Mouse (Mus musculus): ENCODE measurements at regions not wholly inside any gene's neighbourhood (a gene's known extent, or its start where the extent isn't known, plus 50 kb on each side); places are given as distances from the start of the nearest gene placed in this dataset.
"Not testable (repeated sequence)": the region's sequence is repeated elsewhere in the genome, so short reads cannot be mapped to it uniquely, and the experiment has no call there.

DNA sequence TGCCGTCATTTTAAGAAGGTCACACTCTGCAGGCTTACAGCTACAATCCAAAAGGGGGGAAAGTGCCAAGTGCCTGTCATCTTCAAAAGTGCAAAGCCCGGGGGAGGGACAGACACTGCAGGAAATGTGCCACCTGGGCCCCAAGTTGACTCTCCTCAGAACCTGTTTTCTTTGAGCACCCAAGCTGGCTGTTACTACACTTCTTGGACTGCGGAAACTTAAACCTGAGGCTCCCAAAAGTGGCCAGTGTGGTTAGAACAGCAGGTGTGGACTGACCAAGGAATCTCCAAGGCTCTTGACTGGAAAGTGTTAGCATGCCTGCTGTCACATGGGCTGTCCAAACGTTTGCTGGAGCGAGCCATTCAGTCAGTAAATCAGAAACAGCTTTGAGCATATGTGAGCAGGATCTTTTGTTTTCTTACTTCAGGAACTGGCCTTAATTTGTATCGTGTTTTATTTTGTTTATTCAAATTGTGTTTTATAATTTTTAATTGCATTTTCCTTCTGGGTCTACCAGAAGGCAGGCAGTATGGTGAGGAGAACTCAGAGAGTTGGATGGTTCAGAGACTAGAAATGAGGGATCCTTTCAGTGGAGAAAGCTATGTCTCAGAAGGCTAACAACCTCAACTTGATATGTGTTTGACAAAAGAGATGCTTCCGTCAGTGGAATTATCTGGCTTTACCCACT is 168.4 kb upstream of the Frmd6 start:
- DNase-seq (ENCODE audit: extremely low spot score in 1 of 2, low spot score in 1 of 2) = no peak

DNA sequence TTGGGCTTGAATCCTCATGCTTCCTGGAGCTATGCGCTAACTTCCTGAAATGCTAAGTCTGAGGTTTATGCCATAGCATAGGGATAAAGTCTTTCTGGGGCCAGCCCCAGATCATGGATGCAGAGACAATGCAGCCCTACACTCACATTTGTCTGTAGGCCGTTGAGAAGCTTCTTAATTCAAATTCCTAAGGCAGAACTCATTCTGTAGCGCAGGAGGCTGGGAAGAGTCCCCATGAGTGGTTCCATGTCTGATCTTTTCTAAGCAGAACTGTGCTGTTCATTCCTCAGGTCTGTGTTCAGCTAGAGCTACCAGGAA is 167.9 kb upstream of the Frmd6 start:
- no peak for DNase-seq (ENCODE audit: extremely low spot score in 1 of 2, low spot score in 1 of 2)

DNA sequence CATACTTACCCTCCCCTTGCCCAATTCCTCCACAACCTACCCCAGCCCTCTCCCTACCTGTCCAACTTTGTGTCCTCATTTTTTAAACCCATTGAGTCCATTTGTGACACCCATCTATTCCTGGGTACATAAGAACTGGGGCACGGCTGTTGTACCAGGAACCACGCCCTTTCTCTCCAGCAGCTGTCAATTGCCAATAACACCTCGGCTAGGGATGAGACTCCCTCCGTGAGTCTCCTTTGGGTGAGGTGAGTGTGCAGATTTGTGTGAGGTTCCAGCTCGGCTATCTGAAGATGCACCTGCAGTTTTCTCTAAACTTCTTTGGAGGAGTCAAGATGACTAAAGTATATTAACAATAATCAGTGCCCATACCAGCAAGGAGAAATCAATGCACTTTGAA is 167.2 kb upstream of the Frmd6 start:
- no peak for DNase-seq (ENCODE audit: extremely low spot score in 1 of 2, low spot score in 1 of 2)

DNA sequence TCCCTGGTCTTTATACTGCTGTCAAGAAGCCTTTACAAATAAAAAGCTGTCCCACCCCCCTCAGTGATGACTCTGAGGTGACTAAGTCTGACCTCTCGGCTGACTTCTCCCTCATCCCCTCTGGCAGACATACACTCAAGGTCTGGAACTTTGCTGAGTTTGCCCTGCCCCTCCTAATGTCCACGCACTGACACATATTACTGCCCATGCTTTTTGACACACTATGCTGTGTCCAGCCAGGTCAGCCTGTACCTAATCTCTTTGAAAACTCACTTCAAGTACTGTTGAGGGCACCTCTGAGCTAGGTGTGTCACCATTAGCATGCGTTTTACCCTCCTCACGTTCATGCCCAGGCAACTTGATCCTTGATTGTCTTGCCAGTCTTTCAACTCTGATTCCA is 164.9 kb upstream of the Frmd6 start:
- no peak for DNase-seq (ENCODE audit: extremely low spot score in 1 of 2, low spot score in 1 of 2)

DNA sequence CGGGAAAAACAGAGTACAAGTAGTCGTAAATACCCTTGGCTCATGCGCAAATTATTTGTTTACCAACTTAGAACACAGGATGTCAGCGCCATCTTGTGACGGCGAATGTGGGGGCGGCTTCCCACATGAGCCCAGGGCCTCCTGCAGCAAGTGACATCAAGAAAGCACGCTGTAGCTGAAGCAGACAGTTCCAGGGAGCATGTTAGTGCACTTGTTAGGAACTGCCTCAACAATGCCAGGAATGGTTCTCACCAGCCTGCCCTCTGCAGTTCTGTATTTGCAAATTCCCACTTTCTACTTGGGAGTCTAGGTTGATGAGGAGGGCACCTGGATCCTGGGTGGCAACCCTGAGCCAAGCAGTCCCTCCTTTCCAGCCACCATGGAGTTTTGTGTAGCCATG is 157.2 kb upstream of the Frmd6 start:
- DNase-seq (ENCODE audit: extremely low spot score in 1 of 2, low spot score in 1 of 2) = not testable (repeated sequence)

DNA sequence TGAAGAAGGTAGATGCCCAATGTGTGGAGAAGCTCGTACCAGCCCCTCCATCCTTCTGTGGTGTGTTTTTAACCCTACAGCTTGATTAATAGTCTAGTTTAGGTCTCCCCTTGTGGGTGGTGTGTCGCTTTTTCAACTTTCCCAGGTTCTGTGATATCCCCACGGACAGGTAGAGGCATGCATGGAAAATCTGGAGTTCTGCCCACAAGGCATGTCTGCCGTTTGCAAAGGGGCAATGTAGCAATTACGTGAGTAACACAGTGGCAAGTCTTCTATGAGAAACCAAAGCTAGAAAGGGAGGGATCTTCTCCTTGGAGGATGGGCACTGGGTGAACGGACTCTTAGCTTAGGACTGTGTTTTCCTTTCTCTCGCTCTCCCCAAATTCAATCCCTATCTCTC is 153.2 kb upstream of the Frmd6 start:
- DNase-seq (ENCODE audit: extremely low spot score in 1 of 2, low spot score in 1 of 2) = no peak

DNA sequence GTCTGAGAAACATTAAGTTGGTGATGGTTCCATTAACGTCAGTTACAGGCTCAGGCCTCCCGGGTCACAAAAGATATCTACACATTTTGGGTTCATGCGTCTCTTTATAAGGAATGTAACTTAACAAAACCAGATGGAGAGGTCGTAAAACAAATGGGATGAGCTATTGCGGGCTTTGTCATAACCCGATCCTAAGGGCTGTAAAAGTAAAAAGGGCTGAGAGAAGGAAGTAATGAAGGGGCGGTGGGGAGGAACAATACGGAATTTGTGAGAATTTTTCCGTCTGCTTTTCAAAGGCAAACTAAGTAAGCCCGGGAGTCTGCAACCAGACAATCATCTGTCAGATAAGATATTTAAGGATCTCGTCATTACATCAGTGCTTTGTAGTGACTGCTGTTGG is 152.1 kb upstream of the Frmd6 start:
- no peak for DNase-seq (ENCODE audit: extremely low spot score in 1 of 2, low spot score in 1 of 2)

DNA sequence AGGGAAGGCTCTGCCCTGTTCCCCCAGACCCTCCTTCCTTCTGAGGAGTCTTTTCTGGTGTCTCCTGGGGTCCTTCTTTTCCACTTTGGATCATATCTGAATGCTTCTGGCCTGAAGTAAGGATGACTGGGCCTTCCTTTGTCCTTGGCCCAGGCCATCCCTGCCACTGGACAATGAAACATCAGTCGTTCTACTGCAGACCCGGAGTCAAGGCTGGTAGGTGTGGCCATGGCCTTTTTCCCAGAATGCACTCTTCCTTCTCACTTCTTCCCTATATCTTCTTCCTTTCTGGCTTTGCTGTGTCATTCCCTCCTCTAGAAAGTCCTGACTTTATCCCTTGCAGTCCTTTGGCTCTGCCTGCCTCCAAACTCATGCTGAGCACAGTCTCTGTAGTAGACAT is 151.2 kb upstream of the Frmd6 start:
- no peak for DNase-seq (ENCODE audit: extremely low spot score in 1 of 2, low spot score in 1 of 2)

DNA sequence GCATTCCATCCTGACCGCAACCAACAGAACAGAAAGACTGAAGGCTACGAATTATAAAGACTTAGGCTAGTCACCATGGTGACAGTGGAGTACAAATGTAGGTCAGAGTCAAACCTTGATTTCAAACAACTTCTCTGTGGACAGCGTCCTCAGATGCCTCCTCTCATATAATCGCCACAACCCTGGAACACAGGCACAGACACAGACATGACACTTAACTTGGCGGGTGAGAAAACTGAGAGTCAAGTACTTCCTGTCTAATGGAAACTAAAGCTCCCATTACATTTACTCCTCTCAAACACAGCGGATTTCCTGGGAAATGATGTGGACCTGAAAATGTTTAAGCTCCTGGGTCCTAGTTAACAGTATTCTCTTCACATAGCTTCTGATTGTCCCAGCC is 149.5 kb upstream of the Frmd6 start:
- DNase-seq (ENCODE audit: extremely low spot score in 1 of 2, low spot score in 1 of 2) = no peak

DNA sequence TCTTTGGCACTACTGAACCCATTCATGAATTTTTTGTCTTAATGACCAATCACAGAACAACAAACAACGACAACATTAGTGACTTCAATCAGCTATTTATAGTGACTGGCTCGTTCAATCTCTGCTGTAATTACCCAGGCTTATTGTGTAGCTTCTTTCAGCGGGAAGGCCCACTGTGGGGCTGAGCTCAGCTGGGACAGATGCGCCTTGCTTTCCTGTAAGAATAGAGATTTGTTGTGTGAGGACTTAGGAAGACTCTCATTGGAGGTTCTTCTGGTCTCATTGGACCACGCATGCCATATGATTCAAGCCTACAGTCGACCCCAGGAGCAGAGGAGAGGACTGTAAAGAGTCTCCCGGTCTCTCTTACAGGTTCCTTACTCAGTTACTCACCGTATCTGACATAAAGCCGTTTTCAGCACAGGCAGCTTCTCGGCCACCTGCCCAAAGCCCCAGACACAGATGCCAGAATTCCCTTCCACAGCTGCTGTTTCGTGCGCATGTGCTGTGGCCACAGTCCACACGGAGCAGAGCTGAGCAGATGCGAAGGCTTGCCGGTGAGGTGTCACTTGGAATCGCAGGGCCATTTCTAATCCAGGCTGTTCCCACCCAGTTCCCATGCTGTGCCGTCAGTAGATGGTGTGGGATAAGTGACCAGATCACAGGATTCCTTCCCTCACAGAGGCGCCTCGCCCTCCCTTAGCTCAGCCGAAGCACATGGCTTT is 145.5 kb upstream of the Frmd6 start:
- peak; percentile 6 to 16 for DNase-seq (ENCODE audit: extremely low spot score in 1 of 2, low spot score in 1 of 2)

DNA sequence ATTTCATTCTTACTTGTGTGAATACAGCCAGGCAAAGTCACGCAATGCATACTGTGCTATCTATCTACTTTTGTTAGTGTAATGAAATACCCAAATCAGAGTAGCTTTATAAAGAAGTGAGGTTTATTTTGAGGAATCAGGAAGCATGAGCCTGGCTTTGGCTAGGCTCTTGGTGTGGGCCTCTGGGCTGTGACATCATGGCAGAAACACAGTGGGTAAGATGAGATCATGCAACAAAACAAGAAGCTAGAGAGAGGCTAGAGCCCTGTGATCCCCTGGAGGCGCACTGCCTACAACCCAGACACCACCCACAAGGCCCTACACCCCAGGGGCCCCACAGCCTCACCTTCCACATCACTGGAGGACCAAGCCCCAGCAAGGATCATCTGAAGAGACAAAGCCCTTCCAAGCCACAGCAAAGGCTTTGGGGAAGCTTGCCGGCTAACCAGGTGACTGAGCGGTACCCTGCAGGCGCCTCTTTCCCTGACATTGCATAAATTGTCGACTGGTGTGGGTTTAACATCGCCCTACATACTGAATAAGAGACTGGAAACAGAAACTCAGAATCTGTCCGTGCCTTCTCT is 143.8 kb upstream of the Frmd6 start:
- no peak for DNase-seq (ENCODE audit: extremely low spot score in 1 of 2, low spot score in 1 of 2)

DNA sequence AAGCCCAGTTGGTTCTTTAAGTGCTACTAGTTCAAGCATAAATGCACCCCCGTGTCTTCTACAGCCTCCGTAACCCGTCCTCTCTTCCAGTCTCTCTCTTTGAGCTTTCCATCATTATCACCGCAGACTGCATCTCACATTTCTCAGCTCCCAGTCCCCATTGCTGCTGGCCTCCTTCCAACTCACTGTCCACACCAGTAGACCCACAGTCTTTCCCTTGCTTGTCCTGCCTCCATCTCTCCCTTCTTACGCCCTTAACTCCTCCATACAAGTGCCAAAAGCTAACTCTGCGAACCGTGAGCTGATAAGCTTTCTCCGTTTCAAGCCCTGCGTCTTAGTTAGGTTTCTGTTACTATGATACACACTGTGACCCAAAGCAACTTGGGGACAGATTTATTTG is 141.0 kb upstream of the Frmd6 start:
- DNase-seq (ENCODE audit: extremely low spot score in 1 of 2, low spot score in 1 of 2) = no peak

DNA sequence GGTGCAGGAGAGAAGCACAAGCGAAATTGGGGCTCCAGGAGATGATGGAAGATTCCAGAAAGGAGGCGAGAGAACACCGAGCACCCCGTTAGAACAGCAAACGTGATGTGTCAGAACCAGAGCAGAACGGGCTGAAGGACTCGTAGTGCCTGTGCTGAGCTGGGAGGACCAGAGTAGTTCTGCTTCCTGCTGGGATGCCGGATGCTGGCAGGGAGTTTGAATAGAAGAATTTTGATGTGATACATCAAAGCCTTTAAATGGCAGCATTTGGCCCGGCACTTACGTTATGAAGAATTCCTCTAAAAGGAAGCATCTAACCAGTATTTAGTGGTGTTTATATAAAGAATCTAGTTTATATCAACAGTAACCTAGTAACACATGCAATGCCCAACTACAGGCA is 139.9 kb upstream of the Frmd6 start:
- peak in 1 of 2 experiments; percentile 8 for DNase-seq (ENCODE audit: extremely low spot score in 1 of 2, low spot score in 1 of 2)

DNA sequence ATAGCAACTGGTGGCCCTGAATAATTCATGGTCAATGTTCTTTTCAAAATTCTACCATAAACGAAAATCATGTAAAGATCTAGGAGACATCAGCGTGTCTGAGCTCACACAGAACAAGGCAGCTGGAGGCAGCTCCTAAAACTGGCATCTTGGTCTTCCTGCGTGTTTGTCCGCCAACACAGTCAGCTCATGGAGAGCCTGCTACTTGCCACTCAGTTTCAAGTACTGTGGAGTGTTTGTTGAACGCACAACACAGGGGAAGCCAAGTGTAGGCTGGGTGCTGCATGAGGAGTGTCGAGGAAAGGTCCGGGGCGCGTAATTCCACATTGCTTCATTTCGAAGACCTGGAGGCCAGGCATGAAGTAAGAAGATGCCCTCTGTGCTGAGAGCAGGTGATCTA is 139.0 kb upstream of the Frmd6 start:
- no peak for DNase-seq (ENCODE audit: extremely low spot score in 1 of 2, low spot score in 1 of 2)

DNA sequence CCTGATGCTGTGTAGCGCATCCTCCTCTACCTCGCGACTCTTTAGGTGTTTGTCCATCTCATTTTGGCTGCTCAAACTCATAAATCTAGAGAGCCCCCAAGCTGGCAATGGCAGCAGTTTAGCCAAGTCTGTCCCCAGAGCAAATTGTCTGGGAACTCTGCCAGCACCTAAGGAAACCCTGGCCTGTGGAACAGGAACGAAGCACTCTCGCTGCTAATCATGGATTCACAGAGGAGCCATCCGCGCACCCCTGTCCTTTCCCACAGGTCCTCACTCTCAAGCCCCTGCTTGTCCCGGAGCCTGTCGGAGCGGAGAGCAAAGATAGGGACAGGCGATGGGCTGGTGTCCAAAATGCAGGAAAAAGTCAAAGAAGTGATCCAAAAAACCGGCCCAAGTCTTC is 138.3 kb upstream of the Frmd6 start:
- no peak for DNase-seq (ENCODE audit: extremely low spot score in 1 of 2, low spot score in 1 of 2)

DNA sequence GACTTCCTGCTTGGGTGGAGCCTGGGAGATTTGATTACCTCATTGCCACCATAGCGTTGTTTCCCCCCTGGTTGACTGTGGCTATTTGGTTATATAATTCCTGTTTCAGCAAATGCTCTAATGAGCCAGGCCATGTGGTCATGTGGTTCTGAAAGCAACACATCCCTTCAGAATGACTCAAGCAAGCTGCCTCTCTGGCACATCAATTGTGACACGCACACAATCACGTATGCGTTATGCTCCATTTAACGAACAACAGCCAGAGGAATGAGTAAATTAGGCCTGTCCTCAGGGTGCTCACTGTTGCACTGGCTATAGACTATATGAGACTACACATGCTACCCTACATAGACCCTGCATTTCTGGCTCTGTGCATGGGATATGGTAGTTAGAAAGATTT is 130.2 kb upstream of the Frmd6 start:
- no peak for DNase-seq (ENCODE audit: extremely low spot score in 1 of 2, low spot score in 1 of 2)

DNA sequence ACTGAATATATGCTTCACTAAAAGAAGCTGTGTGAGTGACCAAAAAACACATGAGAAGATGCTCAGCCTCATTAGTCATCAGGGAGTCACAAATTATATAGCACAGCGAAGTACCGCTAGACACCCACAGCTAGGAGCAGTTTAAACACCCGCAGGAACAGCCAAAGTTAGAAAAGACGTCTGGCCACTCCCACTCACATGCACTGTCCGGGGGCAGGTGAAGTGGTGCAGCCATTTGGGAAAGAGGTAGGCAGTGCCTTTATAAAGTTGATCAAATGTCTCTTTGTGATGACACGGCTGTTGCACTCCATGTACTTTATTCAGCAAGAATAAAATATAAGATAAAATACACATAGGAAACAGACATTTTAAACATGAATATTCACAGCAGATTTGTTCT is 129.1 kb upstream of the Frmd6 start:
- no peak for DNase-seq (ENCODE audit: extremely low spot score in 1 of 2, low spot score in 1 of 2)

DNA sequence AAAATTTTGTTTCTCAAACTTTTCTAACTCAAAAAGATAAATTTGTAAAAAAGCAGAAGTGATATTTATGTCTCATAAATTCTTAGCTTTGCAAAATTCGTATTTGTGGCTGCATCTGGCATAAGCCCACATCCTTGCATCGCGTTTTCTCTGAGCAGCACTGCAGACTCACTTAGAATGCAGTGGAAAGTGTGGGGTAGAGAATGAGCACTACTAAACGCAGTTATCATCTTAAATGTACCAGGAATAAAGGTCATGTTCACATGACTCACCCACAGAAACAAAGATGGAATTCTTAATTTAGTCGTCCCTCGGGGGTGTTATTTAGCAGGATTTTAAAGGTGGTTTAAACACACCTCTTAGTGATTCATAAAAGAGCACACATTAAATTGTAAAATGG is 126.8 kb upstream of the Frmd6 start:
- DNase-seq (ENCODE audit: extremely low spot score in 1 of 2, low spot score in 1 of 2) = no peak

DNA sequence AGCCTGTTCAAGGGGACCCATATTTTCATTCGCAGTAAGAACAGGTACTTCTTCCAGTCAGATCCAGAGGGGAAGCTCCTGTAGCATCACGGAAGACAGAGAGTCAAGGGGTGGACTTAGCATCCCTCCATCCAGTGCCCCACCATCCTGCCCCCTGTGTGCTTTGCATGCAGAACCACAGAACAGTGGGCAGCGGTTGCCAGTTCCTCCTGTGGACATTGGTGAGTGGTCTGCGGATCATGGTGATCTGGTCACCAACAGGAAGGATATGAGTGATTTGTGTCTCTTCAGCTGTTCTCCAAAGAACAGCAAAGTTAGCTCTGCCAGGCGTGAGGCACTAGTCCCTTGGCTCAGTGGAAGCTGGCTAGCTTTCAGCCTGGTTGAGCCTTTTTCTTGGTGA is 122.8 kb upstream of the Frmd6 start:
- DNase-seq (ENCODE audit: extremely low spot score in 1 of 2, low spot score in 1 of 2) = no peak

DNA sequence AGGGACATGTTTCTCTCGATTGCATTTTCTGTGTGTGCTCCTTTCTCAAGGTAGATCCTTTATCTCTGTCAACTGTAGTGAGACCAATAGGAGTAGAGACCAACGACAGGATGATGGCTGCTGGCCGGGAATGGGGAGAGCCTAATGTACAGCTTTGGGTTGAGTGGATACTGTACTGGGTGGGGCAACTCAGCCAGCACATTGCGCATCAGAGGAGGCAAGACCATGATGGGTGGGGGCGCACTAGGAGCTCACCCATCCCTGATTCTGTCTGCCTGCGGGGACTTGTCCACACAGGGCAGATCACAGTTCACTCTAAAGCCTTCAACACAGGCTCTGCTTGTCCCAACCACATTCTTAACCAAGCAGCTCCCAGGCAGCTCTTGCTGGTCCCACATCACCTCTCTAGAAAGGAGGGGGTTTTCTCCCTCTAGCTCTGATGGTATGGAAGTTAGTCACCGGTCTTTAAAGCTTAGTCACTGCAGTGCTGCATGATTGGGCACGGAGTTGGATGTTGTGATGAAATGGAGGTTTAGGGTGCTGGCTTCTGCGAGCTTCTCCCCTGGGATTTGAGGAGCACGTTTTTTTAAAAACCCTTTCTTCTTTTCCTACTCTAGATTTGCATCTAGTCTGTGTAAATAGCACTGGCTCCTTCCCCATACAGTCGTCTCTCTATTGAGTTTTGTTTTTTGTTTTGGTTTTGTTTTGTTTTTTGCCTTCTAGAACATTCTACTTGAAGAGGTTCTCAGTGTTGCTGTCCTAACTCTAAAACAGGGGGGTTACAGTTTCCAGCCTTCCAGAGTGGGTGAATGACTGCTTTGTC is 118.3 kb upstream of the Frmd6 start:
- no peak for DNase-seq (ENCODE audit: extremely low spot score in 1 of 2, low spot score in 1 of 2)

DNA sequence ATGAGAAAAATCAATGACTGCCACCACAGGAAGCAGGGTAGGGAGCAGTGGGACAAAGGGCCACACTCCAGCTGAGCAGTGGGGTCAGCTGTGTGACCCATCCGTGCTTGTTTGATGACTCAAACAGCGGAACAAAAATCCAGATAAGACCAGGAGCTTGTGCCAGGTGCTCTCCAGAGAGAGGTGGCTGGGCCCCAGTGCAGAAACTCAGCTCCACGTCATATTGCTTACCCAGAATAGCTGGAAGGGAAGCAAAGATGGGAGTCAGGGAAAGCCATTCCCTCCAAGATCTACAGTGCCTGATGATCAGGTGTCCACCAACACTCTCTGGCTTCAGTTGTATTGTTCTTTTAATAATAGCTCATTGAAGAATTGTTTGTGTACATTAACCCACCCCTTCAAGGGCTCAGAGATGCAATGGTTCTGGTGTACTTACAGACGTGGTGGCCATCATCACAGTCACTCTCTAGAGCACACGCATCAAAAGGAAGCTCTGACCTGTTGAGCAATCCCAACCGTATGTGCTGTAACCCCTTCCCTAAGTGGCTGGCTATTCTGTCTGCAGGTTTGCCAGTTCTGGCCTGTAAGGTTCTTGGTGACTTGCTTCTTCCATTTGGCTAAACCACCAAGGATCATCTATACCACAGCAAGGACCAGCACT is 117.6 kb upstream of the Frmd6 start:
- DNase-seq (ENCODE audit: extremely low spot score in 1 of 2, low spot score in 1 of 2) = no peak
